Mouse (Mus musculus): ENCODE results near the gene Spn. TPM values are rescaled to one million over a fixed set of nuclear protein-coding genes. Genes with fewer than 3 reads are reported as not detected.
A peak's percentile ranks its signal among the peaks of the same experiment; 100 is the strongest.

The Spn gene
- total RNA-seq, 2 experiments from 2014 or later: 15.8 to 60.0 TPM

DNA sequence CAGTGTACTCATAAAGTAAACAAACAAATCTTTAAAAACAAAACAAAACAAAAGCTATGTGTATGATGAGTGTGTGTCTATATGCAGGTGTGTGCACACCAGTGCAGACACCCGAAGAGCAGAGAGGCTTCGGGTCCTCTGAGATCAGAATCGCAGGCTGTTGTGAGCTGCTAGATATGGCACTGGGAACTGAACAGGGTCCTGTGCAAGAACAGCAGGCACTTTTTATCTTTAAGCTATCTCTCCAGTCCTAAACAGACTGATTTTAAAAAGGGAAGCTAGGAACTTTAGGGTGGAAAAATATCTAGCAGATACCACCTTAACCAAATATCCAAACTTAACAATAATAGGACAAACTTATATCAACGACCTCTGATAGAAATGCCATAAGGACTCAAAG lies 5.0 kb upstream of the Spn start:
- ATAC-seq (replicated peaks; ENCODE audit: low FRiP score, poor library complexity, severe bottlenecking): no peak

DNA sequence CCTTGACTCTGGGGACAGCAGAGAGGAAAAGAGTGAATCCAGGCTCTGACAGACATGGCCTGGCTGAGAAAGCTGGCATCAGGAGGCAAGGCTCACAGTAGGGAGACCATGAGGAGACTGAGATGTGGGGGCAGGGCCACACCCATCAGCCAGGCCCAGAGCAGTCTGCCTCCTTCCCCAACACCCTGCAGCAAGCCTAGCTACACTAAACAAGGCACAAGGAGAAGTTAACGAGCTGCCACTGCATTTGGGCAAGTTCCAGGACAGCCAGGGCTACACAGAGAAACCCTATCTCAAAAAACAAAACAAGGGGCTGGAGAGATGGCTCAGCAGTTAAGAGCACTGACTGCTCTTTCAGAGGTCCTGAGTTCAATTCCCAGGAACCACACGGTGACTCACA lies 4.6 kb upstream of the Spn start:
- no peak for ATAC-seq (replicated peaks; ENCODE audit: low FRiP score, poor library complexity, severe bottlenecking)

DNA sequence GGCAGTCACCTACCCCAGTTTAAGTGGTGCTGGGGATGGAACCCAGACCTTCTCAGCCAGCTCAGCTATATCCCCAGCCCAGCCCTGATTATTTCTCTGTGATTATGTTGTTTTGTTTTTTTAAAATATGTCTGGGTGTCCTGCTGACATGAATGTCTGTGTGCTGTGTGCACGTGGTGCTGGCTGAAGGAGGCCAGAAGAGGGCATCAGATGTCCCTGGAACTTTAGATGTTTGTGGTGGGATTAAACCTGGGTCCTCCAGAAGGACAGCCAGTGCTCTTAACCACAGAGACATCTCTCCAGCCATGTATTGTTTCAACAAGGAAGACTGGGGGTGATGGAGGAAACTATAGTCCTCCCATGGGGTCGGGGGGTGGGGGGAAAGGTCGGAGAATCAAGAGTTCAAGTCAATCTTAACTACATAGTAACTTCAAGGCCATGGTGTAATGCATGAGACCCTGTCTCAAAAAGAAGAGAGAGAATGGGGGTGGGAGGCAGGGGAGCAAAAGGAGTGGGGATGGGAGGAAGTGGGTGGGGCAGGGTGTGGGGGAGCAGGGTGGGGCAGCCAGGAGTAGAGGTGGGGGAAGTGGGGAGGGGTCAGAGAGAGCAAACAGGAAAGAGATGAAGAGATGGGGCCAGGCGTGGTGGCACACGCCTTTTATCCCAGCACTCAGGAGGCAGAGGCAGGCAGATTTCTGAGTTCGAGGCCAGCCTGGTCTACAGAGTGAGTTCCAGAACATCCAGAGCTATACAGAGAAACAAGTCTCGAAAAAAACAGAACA lies 3.2 kb upstream of the Spn start:
- no peak for ATAC-seq (replicated peaks; ENCODE audit: low FRiP score, poor library complexity, severe bottlenecking)

DNA sequence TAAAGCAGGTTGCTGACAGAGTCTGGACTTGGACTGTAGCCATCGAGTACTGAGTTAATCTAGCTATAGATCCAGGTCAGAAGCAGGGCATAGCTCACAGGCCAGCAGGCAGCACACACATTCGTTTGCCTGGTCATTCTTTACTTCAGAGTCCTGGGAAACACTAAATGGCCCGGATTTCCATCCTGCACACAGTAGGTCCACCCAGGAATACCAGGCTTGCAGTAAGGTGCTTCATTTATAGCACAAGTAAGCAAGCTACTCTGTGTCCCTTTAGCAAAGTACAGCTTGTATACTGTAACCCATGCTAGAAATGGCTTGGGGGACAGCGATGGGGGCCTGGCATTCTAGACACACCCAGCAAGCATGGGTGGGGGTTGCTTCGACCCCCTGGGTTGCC lies 1.9 kb upstream of the Spn start:
- ATAC-seq (replicated peaks; ENCODE audit: low FRiP score, poor library complexity, severe bottlenecking): no peak

DNA sequence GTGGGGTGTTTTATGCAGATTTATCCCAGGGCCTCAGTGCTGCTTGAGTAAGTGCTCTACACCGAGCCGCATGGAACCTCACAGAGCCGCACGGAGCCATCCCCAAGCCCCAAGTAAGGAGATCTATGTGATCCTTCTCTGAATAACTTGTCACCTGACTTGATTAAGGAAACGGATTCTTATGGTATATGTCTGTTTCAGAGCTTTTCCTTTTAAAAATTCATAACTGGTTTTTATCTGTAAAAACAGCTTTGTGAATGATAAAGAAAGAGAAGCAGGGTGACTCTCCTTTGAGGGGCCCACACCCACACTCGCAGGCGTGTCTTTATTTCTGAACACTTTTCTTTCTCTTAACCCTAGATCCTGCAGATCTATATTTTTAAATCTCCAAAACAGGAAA lies 1.5 kb upstream of the Spn start:
- no peak for ATAC-seq (replicated peaks; ENCODE audit: low FRiP score, poor library complexity, severe bottlenecking)

DNA sequence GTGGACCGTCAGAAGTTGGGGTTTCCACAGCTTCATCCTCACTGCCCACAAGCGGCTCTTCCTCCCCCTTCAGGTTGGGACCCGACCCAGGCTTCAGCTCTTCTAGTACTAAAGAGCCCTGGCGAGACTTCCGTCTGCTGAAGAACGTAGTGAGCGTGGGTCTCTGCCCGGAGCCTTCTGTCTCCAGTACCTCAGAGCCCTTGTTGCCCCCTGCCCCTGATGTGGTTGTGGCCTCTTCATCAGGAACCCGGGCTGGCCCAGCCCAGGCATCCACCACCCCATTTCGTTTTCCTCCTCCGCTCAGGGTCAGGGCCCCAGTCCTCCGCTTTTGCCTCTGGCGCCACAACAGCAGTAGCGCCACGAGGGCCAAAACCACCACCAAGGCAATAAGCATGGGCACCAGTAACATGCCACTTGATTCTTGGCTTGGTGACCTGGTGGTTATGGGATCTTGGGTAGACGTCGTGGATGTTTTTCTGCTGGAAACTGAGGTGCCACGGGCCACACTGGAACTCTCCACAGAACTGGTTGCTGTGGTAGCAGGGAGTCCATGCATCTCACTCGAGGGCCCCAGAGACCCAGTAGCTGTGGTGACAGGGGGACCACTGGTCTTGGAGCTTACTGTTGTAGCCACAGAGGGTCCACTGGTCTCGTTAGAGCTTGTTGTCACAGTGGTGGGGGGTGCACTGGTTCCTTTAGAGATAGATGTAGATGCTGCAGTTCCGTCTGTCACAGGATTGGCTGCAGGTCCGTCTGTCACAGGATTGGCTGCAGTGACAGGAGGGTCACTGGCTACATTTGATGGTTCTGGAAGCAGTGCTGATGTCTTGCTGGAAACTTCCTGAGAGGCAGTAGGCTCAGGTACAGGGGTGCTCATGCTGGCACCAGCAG lies 1.2 kb downstream of the Spn start:
- ATAC-seq (replicated peaks; ENCODE audit: low FRiP score, poor library complexity, severe bottlenecking): 0 out of 2 replicates have a peak, but pooled peaks have one; percentile 19

DNA sequence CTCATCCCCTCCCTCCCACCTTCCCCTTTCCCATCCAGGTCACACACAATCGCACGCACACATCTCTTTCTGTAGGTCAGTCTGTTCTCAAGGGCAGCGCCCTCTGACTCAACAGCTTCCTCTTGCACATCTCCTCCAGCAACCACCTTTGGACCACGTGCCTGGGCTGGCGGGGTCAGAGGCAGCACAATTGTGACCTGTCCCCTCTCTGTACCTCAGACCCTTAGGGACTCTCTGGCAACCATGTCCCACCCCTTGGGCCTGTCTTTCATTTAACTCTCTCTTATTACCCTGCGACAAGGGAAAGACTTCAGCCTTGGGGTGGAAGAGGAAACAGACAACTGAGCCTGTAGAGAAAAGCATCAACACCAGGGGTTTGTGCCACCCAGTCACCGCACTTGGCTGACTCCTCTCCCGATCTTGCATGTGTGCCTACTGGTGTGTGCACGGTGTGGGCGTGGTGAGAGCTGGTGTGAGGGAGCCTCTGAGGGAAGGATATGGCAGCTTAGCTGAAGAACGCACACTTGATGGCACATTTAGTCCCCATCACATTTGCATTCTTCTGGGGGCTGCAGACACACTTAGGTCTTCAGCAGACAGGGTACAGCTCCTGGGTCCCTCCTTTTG lies 2.7 kb downstream of the Spn start:
- peak; percentile 64 for ATAC-seq (replicated peaks; ENCODE audit: low FRiP score, poor library complexity, severe bottlenecking)

DNA sequence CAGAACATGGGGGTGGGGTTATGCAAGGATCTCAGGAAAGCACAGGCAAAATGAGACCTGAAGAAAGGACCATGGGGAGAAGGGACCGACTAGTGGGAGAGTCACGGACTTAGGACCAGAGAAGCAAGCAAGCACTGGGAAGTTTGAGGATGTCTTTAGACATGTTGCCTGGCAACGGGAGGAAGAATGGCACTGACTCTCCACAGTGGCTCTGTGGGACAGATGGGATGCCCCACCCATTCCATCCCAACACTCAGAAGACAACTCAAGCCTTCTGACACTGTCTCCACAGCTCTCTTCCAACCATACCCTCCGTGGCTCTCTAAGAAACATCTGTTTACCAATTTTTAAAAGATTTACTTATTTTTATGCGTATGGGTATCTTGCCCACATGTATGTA lies 4.5 kb downstream of the Spn start:
- no peak for ATAC-seq (replicated peaks; ENCODE audit: low FRiP score, poor library complexity, severe bottlenecking)

DNA sequence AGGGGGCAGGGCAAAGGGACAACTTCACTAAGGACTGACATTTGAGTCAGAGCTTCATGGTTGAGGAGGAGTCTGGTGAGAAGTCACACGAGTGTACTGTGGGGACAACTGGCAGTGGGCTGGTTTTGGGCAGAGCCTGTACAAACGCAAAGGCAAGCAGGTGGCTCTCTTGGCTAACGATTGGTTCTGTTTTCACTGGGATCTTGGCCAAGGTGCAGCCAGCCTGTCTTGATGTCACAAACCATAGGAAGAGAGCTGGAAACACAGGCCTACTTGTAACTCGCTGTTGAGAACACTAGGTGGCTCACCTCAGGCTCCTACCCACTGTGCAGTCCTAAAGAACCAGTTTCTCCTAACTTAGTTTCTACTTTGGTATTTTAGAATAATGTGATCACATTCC lies 8.0 kb downstream of the Spn start:
- peak; percentile 85 for ATAC-seq (replicated peaks; ENCODE audit: low FRiP score, poor library complexity, severe bottlenecking)

DNA sequence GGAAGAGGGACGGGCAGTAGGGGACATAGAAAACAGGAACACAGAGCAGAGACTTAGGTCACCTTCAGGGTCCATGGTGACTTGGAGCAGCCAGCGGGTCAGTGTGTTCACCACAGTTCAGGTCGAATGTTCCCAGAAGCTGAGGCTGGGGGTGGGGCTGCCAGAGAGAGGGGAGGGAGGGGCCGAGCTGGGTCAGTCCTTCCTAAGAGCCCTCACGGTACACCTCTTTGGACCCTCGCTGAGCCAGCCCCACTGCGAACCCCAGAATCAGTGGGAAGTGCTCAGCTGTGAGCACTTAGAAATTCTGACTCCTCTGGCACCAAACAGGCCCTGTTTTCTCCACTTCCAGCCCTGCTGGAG lies 15.7 kb downstream of the Spn start, which contains the start of gene Qprt:
TSS of gene Qprt (minus strand) at position 316 of the 360 bp plus-strand sequence.
- ATAC-seq (replicated peaks; ENCODE audit: low FRiP score, poor library complexity, severe bottlenecking): no peak

DNA sequence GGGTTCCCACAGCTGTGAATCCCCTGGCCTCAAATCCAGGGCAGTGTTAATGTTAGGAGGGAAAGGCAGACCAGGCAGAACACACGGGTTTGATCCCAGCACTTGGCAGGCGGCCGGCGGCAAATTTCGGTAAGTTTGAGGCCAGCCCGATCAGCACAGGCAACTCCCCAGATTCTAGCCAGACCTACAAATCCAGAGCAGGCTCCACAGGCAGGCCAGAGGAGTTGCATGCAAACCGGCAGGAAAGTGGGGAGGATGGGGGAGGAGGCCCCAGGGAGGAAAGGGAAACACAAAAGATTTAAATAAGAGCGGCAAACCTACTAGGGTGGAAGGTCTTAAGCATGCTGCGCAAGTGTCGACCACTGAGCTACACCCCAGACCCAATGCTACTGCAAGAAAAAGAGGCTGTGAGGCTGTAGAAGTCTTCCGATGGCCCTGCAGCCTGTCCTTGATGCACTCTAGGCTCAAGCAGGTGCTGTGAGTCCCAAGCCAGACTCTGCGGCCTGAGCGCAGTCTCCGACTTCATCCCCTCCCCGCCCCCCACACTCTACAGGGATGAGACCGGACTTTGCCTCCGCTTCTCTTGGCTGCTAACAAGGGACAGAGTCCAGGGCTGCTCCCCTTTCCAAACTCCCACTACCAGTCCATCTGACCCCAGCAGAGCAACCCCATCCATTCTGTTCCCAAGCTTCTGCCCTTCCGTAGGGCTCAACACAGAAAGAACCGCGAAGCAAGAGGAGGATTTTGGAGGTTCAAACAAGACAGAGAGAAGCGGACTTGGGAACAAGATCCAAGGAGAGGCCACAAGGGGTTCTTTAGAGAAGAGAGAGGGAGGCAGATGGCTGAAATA lies 16.3 kb downstream of the Spn start:
- ATAC-seq (replicated peaks; ENCODE audit: low FRiP score, poor library complexity, severe bottlenecking): no peak

DNA sequence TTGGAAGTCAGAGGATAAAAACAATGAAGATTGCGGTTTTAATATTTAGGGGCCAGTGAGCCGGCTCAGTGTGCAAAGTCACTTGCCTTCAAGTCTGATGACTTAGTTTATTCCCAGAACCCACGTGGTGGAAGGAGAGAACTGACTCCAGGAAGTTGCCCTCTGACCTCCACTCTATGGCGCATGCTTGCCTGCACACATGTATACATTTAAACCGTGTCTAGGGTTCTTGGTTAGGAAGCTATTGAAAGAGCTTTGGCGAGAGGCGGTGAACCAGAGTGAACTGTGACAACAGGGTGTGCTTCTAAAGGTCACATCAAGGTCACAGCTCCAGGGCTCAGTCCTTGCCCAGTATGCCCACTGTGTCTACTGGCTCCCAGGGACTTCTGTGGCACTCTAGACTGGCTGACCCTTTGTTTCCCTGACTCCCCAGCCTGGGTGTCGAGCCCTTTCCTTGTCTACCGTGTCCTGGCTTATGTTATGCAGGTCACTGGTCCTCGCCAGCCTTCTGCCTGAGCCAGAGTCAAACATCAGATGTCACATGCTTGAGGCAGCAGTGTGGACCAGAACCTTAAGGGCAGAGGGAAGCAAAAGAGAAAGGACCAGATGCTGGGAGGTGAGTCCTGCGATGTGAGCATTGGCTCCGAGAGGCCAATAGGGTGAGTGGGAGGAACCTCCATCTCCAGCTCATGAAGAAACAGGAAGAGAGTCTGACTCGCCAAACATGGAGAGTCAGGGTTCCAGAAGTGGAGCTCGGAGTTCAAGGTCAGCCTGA lies 18.8 kb downstream of the Spn start:
- no peak for ATAC-seq (replicated peaks; ENCODE audit: low FRiP score, poor library complexity, severe bottlenecking)

DNA sequence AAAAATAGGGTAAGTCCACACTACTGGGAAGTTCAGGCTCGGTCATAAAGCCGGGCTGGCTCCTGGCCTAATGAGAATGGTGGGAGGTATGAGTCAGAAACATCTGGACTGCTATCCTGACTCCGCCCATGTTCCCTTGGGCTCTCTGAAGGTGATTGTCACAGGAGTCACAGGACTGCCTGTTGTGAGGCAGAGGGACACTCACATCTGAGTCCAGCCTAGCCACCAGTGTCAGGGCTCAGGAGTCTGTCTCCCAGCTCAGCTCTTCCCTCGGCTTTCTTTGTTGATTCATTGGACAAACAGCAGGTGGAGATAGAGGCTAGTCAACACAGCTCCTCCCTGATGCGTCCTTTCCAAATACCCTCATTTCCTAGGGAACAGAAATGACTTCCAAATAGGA lies 19.7 kb downstream of the Spn start:
- ATAC-seq (replicated peaks; ENCODE audit: low FRiP score, poor library complexity, severe bottlenecking): no peak

DNA sequence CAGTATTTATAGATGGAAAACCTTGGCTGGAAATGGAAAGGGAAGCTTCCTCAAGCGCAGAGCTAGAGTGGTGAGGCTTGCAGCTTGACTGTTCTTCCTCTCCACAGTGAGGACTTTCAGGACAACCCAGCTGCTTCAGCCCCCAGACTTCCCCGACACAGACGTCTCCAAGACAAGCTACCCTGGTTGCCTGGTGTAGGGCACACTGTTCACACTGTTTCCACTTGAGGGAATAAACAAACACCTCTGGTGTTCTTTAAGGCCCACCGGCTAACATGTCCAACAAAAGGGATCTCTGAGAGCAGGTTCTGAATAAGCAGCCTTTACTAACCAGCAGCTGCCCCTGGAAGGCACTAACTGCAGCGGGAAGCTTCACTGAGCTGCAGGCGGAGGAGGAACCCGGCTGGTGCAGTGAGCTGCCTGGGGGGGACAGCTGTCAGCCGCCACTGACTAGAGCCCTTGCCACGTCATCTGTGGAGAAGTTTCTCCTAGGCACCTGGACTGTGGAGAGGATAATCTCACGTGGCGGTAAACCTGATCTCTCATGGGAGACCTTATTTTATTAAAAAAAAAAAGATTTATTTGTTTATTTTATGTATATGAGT lies 21.2 kb downstream of the Spn start:
- ATAC-seq (replicated peaks; ENCODE audit: low FRiP score, poor library complexity, severe bottlenecking): no peak

DNA sequence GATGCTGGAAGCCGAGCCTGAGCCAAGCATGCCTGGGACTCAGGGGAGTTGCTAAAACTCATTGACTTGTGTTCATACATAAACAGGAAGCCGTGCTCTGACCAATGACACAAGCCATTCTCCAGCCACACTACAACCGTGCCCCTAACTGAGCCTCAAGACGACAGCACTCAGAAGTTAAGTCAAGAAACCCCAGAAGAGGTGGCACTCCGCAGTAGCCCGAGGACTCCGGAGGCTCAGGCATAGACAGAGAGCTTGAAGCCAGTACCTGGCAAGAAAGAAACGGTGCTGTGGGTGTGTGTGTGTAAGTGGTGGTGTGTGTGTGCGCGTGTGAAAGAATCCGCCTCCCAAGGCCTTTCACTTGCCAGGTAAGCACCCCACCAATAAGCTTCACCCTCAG lies 22.7 kb downstream of the Spn start:
- ATAC-seq (replicated peaks; ENCODE audit: low FRiP score, poor library complexity, severe bottlenecking): no peak

DNA sequence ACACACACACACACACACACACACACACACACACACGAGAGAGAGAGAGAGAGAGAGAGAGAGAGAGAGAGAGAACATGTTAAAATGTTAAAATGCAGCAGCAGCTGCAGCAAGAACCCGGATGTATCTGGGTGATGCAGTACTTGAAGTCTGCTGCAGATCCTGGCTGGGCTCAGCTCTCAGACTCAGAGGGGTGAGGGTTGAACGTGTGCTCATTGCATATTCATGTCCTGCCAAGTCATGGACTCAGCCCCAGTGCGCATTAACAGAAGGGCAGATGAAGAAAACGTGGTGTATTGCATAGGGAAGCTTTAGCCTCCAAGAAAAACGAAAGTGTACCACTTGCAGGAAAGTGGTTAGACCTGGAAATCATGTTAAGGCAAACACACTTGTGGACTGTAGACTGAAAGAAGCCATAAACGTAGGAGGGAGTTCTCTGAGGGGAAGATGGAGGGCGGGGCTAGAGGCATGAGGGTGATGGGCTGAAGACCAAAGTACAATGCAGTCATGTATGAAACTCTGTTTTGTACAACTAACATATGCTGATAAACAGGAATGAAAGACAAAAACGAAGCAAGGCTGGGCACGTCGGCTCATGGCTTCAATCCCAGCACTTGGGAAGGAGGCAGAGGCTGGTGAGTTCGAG lies 23.9 kb downstream of the Spn start:
- ATAC-seq (replicated peaks; ENCODE audit: low FRiP score, poor library complexity, severe bottlenecking): no peak

DNA sequence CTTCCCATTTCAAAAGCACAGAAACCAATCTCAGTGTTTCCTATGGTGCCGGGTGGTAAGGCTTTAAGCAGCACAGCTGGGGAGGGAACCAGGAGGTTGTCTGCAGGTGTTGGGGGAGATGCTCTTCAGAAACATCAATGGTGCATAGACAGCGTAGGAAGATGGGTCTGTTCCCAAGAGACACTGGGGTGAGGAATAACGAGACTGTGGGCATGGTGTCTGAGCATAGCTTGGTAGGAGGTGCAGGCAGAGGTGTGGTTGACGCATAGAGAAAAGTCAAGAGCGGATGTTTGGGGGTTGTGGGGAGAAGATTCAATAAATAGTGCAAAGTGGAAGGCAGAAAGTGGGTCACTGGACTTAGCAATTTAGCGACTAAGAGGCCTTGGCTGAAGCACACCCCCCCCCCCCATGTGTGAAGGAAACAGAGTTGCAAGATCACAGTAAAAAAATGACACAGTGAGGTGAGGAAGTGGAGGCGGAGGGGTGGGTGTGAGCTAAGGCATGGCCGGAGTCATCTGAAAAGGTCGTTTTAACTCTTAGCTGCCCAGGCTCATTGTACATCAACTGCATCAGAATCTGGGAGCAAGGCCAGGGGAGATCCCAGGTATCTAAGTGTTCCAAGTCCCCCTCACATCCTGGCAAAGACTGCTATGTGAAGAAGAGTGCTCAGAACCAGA lies 24.6 kb downstream of the Spn start:
- no peak for ATAC-seq (replicated peaks; ENCODE audit: low FRiP score, poor library complexity, severe bottlenecking)

Measured in erythroblast, adult 5-6 weeks (primary cell).